Mouse (Mus musculus): ENCODE measurements around the gene 1700020L24Rik. TPM values are rescaled to one million over a fixed set of nuclear protein-coding genes. Genes with fewer than 3 reads are reported as not detected.
A peak's percentile ranks its signal among the peaks of the same experiment; 100 is the strongest.

Gene 1700020L24Rik
- total and polyA plus RNA-seq, 3 experiments, result 0.60 TPM; not detected in 2

DNA sequence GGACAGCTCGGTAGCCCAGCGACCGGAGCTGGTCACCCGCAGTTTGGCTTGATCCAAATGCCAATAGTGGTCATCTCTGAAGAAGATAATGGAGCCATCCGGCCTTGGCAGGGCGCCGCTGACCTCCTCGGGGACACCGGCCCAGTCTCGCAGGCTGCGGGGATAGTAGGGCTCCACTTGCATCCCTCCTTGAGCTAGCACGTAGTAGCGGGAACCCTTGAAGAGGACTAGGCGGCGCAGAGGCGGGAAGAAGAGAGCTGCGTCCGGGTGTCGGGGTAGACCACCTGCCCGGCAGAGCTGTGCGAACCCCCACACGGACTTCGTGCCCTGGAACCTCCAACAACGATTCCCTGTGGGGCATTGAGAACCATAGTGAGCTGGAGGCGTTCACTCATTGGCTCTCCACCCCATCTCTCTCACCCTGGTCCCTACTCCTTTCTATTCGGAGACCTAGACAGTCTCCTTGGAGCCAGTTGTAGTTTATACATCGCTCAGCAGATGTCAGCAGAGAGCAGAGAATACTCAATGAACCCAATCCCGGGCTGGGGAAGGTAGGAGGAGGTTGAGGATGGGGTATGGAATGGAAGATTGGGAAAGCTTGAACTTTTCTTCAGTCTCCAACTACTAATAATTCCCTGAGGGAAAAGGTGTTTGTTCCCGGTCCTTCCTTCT is 5.3 kb downstream of the 1700020L24Rik start:
- H3K9ac ChIP-seq (ENCODE audit: control insufficient read depth, low read depth, low read length, poor library complexity, severe bottlenecking), result no peak overlapping the region
- no peaks in the 10 kb centered on the region; the same call in 1 of the 2 replicates for H3K79me2 ChIP-seq (ENCODE audit: control insufficient read depth, insufficient read depth, low read length, poor library complexity)
- H3K4me1 ChIP-seq (ENCODE audit: control insufficient read depth in 1 of 2, insufficient read depth in 2 of 2, low read length in 2 of 2), result no peaks in the 10 kb centered on the region
- no peak overlapping the region for H3K27ac ChIP-seq (ENCODE audit: control insufficient read depth, low read depth, low read length)
- no peaks in the 10 kb centered on the region for H3K36me3 ChIP-seq (ENCODE audit: control insufficient read depth in 1 of 2, insufficient read depth in 2 of 2, low read length in 2 of 2)
- peak; percentile 81 for TF ChIP-seq RAD21 (IDR thresholded peaks at IDR 0.05; ENCODE audit: low read depth, low read length)
- TF ChIP-seq SMC3 (IDR thresholded peaks at IDR 0.05; ENCODE audit: low read depth, low read length), result peak; percentile 85
- TF ChIP-seq HCFC1 (IDR thresholded peaks at IDR 0.05; ENCODE audit: low read depth, low read length), result no peak
- peak; percentile 59 to 84 (median 75) for TF ChIP-seq CTCF (IDR thresholded peaks at IDR 0.05 in 2 of 3, conservative IDR thresholded peaks at IDR 0.05 in 1 of 3; ENCODE audit: control insufficient read depth in 1 of 3, insufficient read depth in 1 of 3, low read depth in 2 of 3, low read length in 3 of 3, poor library complexity in 1 of 3, severe bottlenecking in 1 of 3)
- no peak for TF ChIP-seq GABPA (IDR thresholded peaks at IDR 0.05; ENCODE audit: low read depth, low read length)
- TF ChIP-seq ZC3H11A (IDR thresholded peaks at IDR 0.05; ENCODE audit: low read depth, low read length), result peak; percentile 61
- no peak for TF ChIP-seq TAL1 (IDR thresholded peaks at IDR 0.05; ENCODE audit: low read length)
- no peak for TF ChIP-seq BHLHE40 (IDR thresholded peaks at IDR 0.05; ENCODE audit: borderline replicate concordance, low read depth, low read length)
- no peak for TF ChIP-seq SIN3A (IDR thresholded peaks at IDR 0.05; ENCODE audit: low read length)
- 0 out of 2 replicates have a peak, but pooled peaks have one; percentile 17 for TF ChIP-seq TBP (IDR thresholded peaks at IDR 0.05; ENCODE audit: low read depth, low read length)
- peak; percentile 67 for DNase-seq (ENCODE audit: low read depth, low spot score)
- H3K4me3 ChIP-seq (ENCODE audit: control insufficient read depth in 1 of 2, insufficient read depth in 1 of 2, low read depth in 2 of 2, low read length in 2 of 2), result no peak overlapping the region
- H3K9me3 ChIP-seq (replicated peaks; ENCODE audit: insufficient read depth, low read length), result no peaks in the 10 kb centered on the region
- 0 out of 4 replicates have a peak, but pooled peaks cover 0 to 5% of the 10 kb centered on the region in 2 experiments for H3K27me3 ChIP-seq (ENCODE audit: control insufficient read depth in 1 of 2, insufficient read depth in 2 of 2, low read length in 2 of 2)

DNA sequence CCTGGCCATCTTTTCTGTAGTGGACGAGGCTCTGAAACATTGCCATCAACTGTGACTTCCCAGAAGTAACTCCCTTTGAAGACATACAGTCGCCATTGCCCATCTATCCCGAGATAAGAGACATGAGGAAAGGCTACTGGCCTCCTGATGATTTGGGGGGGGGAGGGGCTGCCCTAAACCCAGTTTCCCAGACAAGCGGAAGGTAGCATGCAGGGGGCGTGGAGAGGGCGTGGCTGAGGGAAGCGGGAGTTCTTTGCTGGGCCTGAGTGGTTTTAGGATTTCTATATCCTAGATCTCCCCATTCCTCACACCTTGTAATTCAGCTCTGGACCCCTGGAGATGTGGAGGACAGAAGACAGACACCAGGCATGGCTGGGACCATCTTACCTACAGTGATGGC is 6.3 kb downstream of the 1700020L24Rik start:
- H3K9ac ChIP-seq (ENCODE audit: control insufficient read depth, low read depth, low read length, poor library complexity, severe bottlenecking), result no peak overlapping the region
- no peak overlapping the region for H3K4me3 ChIP-seq (ENCODE audit: control insufficient read depth in 1 of 2, insufficient read depth in 1 of 2, low read depth in 2 of 2, low read length in 2 of 2)
- H3K79me2 ChIP-seq (ENCODE audit: control insufficient read depth, insufficient read depth, low read length, poor library complexity), result no peaks in the 10 kb centered on the region; the same call in 1 of the 2 replicates
- no peaks in the 10 kb centered on the region for H3K4me1 ChIP-seq (ENCODE audit: control insufficient read depth in 1 of 2, insufficient read depth in 2 of 2, low read length in 2 of 2)
- no peaks in the 10 kb centered on the region for H3K36me3 ChIP-seq (ENCODE audit: control insufficient read depth in 1 of 2, insufficient read depth in 2 of 2, low read length in 2 of 2)
- H3K27ac ChIP-seq (ENCODE audit: control insufficient read depth, low read depth, low read length), result no peak overlapping the region
- H3K9me3 ChIP-seq (replicated peaks; ENCODE audit: insufficient read depth, low read length), result no peaks in the 10 kb centered on the region
- 0 out of 4 replicates have a peak, but pooled peaks cover 0 to 5% of the 10 kb centered on the region in 2 experiments for H3K27me3 ChIP-seq (ENCODE audit: control insufficient read depth in 1 of 2, insufficient read depth in 2 of 2, low read length in 2 of 2)
- no peak for TF ChIP-seq GATA1 (IDR thresholded peaks at IDR 0.05; ENCODE audit: low read depth, low read length)
- TF ChIP-seq TCF12 (IDR thresholded peaks at IDR 0.05; ENCODE audit: low read depth, low read length), result no peak
- no peak for TF ChIP-seq SIN3A (IDR thresholded peaks at IDR 0.05; ENCODE audit: low read length)
- no peak for TF ChIP-seq USF2 (IDR thresholded peaks at IDR 0.05; ENCODE audit: borderline replicate concordance in 1 of 2, insufficient read depth in 1 of 2, low read depth in 1 of 2, low read length in 2 of 2)
- no peak for TF ChIP-seq UBTF (IDR thresholded peaks at IDR 0.05; ENCODE audit: borderline replicate concordance, insufficient read depth, low read depth, low read length)
- TF ChIP-seq JUND (IDR thresholded peaks at IDR 0.05; ENCODE audit: low read depth, low read length), result no peak
- TF ChIP-seq GABPA (IDR thresholded peaks at IDR 0.05; ENCODE audit: low read depth, low read length), result no peak
- no peak for TF ChIP-seq MAFK (IDR thresholded peaks at IDR 0.05; ENCODE audit: borderline replicate concordance, low read depth, low read length)
- TF ChIP-seq TAL1 (IDR thresholded peaks at IDR 0.05; ENCODE audit: low read length), result no peak
- no peak for TF ChIP-seq MAZ (IDR thresholded peaks at IDR 0.05; ENCODE audit: low read depth, low read length)
- TF ChIP-seq HCFC1 (IDR thresholded peaks at IDR 0.05; ENCODE audit: low read depth, low read length), result no peak
- TF ChIP-seq CHD1 (IDR thresholded peaks at IDR 0.05; ENCODE audit: low read depth, low read length), result no peak
- TF ChIP-seq NRF1 (IDR thresholded peaks at IDR 0.05; ENCODE audit: insufficient read depth, low read depth, low read length, poor library complexity, severe bottlenecking), result no peak
- TF ChIP-seq EP300 (IDR thresholded peaks at IDR 0.05; ENCODE audit: low read depth in 1 of 2, low read length in 2 of 2), result no peak
- TF ChIP-seq ZC3H11A (IDR thresholded peaks at IDR 0.05; ENCODE audit: low read depth, low read length), result no peak
- no peak for TF ChIP-seq E2F4 (IDR thresholded peaks at IDR 0.05; ENCODE audit: borderline replicate concordance, low read depth, low read length)
- TF ChIP-seq MEF2A (IDR thresholded peaks at IDR 0.05; ENCODE audit: extremely low read depth, insufficient replicate concordance, low read depth, low read length, poor library complexity, severe bottlenecking), result no peak
- no peak for TF ChIP-seq CTCF (IDR thresholded peaks at IDR 0.05 in 2 of 3, conservative IDR thresholded peaks at IDR 0.05 in 1 of 3; ENCODE audit: control insufficient read depth in 1 of 3, insufficient read depth in 1 of 3, low read depth in 2 of 3, low read length in 3 of 3, poor library complexity in 1 of 3, severe bottlenecking in 1 of 3)
- no peak for DNase-seq (ENCODE audit: low read depth, low spot score)
